Mouse (Mus musculus): Measurements from ENCODE around the gene 9530068E07Rik. TPM values are rescaled to one million over a fixed set of nuclear protein-coding genes. Genes with fewer than 3 reads are reported as not detected.

Gene 9530068E07Rik
- polyA plus RNA-seq, 1 experiment from 2014 or later = 122 TPM

DNA sequence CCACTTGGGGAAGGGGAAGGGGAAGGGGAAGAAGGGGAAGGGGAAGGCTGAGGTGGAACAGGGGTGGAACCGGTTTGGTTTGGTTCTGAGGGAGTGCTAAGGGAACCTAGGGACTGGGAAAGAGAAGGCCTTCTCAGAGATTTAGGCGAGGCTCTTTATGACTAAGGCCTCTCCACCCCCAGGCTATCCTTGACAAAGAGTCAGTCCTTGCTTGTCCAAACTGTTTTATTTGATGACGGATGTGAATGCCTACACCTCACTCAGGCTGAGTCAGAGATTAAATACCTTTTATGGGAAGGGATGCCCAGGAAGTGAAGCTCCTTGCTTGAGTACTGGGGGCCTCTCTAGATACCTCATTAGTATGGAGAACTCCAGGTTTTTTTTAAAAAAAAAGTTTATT, 52.8 kb downstream of the 9530068E07Rik start:
- no peak overlapping the region for H3K4me3 ChIP-seq (ENCODE audit: low read depth, low read length)
- WGBS = 52% methylated on average over 3 of the region's 3 CpGs
- no peak for ATAC-seq (ENCODE audit: low read depth)
- H3K4me2 ChIP-seq (ENCODE audit: low read depth, low read length) = no peak overlapping the region
- H3K36me3 ChIP-seq (ENCODE audit: control insufficient read depth, insufficient read depth, low read length) = no peaks in the 10 kb centered on the region
- H3K9me3 ChIP-seq (ENCODE audit: control insufficient read depth, low read length) = no peaks in the 10 kb centered on the region
- H3K4me1 ChIP-seq (ENCODE audit: control insufficient read depth, insufficient read depth, low read length) = no peaks in the 10 kb centered on the region
- H3K27me3 ChIP-seq (ENCODE audit: control insufficient read depth, insufficient read depth, low read length) = 0 out of 2 replicates have a peak, but pooled peaks cover 2% of the 10 kb centered on the region
- no peak overlapping the region for H3K9ac ChIP-seq (replicated peaks; ENCODE audit: low read depth, low read length)
- H3K27ac ChIP-seq (ENCODE audit: low read depth, low read length) = no peak overlapping the region

GRCm38 (mm10) chr11:52458281-52458680, 62.1 kb downstream of the 9530068E07Rik start:
- Histone ChIP-seq H3K9ac (replicated peaks; ENCODE audit: low read depth, low read length) (no peak overlapping the region), H3K9me3 (ENCODE audit: control insufficient read depth, low read length) (no peaks in the 10 kb centered on the region), H3K4me1 (ENCODE audit: control insufficient read depth, insufficient read depth, low read length) (no peaks in the 10 kb centered on the region), H3K36me3 (ENCODE audit: control insufficient read depth, insufficient read depth, low read length) (no peaks in the 10 kb centered on the region), H3K27ac (ENCODE audit: low read depth, low read length) (no peak overlapping the region), H3K4me2 (ENCODE audit: low read depth, low read length) (no peak overlapping the region), H3K27me3 (ENCODE audit: control insufficient read depth, insufficient read depth, low read length) (no peaks in the 10 kb centered on the region), H3K4me3 (ENCODE audit: low read depth, low read length) (no peak overlapping the region)
- no peak for ATAC-seq (ENCODE audit: low read depth)
- WGBS = 85% methylated on average over 5 of the region's 5 CpGs

Other genes starting within 250 kb of the 9530068E07Rik start
- not detected in 2 replicates for gene Olfr1371, start 182.4 kb upstream of the 9530068E07Rik start, polyA plus RNA-seq (2014; fragmentation: Nextera tagmentation; extraction: Ambion mirVana)
- 1,044 and 1,145 TPM in 2 replicates for gene Skp1a, start 164.4 kb upstream of the 9530068E07Rik start, polyA plus RNA-seq (2014; fragmentation: Nextera tagmentation; extraction: Ambion mirVana)
- 3.5 and 7.0 TPM in 2 replicates for gene Tcf7, start 113.4 kb upstream of the 9530068E07Rik start, polyA plus RNA-seq (2014; fragmentation: Nextera tagmentation; extraction: Ambion mirVana)
- gene Vdac1, start 35.6 kb upstream of the 9530068E07Rik start, polyA plus RNA-seq (2014; fragmentation: Nextera tagmentation; extraction: Ambion mirVana) = 282 and 283 TPM in 2 replicates

All from neural tube, embryonic 14.5 days (tissue).